Mouse (Mus musculus) G1E (cell line): Measurements from ENCODE around the gene Ccnk. TPM values are rescaled to one million over a fixed set of nuclear protein-coding genes. Genes with fewer than 3 reads are reported as not detected.

Experiments used
- ATAC-seq: 2 replicates; pipeline ENCODE4 v1.8.0; 2016; ENCODE audit warnings: mild to moderate bottlenecking; ENCODE audit not compliant: insufficient number of reproducible peaks, poor library complexity, low FRiP score, severe bottlenecking; ENCODE audit errors: extremely low read depth
- DNase-seq: peaks from one replicate; pipeline ENCODE4 v3.0.0; 2012; ENCODE audit warnings: low spot score
- H3K27me3 ChIP-seq: 2 replicates; pipeline ENCODE4 v1.6.1; 2012; ENCODE audit warnings: mild to moderate bottlenecking, low read length, inconsistent platforms; ENCODE audit not compliant: insufficient read depth
- H3K36me3 ChIP-seq: replicated peaks from 2 replicates; pipeline ENCODE3; 2012; ENCODE audit warnings: mild to moderate bottlenecking, inconsistent platforms
- H3K4me1 ChIP-seq: 2 replicates; pipeline ENCODE4 v1.6.1; 2012; ENCODE audit warnings: low read depth, low read length, inconsistent platforms, mixed read lengths; ENCODE audit not compliant: insufficient read depth
- H3K4me3 ChIP-seq: 2 replicates; pipeline ENCODE4 v1.5.1; 2012; ENCODE audit warnings: low read depth, mild to moderate bottlenecking, inconsistent platforms, low read length, moderate library complexity, mixed read lengths
- H3K9me3 ChIP-seq: replicated peaks from 2 replicates; pipeline ENCODE4 v1.6.1; 2012; ENCODE audit warnings: inconsistent platforms
- CTCF ChIP-seq: IDR thresholded peaks from 2 replicates; pipeline ENCODE4 v1.5.1; 2012; ENCODE audit warnings: low read depth, low read length, inconsistent platforms, mixed read lengths
- GATA1 ChIP-seq: IDR thresholded peaks from 2 replicates; pipeline ENCODE4 v1.6.1; 2012; ENCODE audit warnings: borderline replicate concordance, low read length, inconsistent platforms, mixed read lengths
- GATA2 ChIP-seq: IDR thresholded peaks from 2 replicates; pipeline ENCODE4 v1.6.1; 2012; ENCODE audit warnings: low read depth, low read length, inconsistent platforms, borderline replicate concordance
- POLR2AphosphoS5 ChIP-seq: IDR thresholded peaks from 2 replicates; pipeline ENCODE4 v1.6.1; 2012; ENCODE audit warnings: low read depth, low read length, inconsistent platforms; ENCODE audit not compliant: insufficient replicate concordance
- TAL1 ChIP-seq: conservative IDR thresholded peaks from 2 replicates; pipeline ENCODE4 v1.6.1; 2012; ENCODE audit warnings: low read depth, low read length, inconsistent platforms, mixed read lengths
- polyA plus RNA-seq: library from polyadenylated mRNA; stranded (reverse); fragments of >175 nt; gene quantifications from 2 replicates; pipeline ENCODE4 v1.2.3, GENCODE M21; 2012
- total RNA-seq, 2 experiments: library from RNA; stranded (forward) in 1 of 2; stranded (reverse) in 1 of 2; fragments of 200-1000 nt in 1 of 2; fragments of >200 nt in 1 of 2; fragmentation: Nextera tagmentation in 1 of 2; gene quantifications; 2 replicates each; pipeline ENCODE4 v1.2.3; 2014 to 2017

Gene Ccnk
- total and polyA plus RNA-seq, 3 experiments: 13.9 to 214 (median 206) TPM

GRCm38 (mm10) chr12:108203895-108204294, 24.5 kb downstream of the Ccnk start:
- TF ChIP-seq GATA1 (no peak), TAL1 (no peak), GATA2 (no peak), POLR2AphosphoS5 (no peak), CTCF (no peak)
- no peaks in the 10 kb centered on the region; the same call in 1 of the 2 replicates for H3K27me3 ChIP-seq
- H3K4me3 ChIP-seq: no peak overlapping the region
- no peak for DNase-seq
- peaks cover 3% of the 10 kb centered on the region; the same call in 1 of the 2 replicates for H3K4me1 ChIP-seq
- no peaks in the 10 kb centered on the region for H3K9me3 ChIP-seq
- ATAC-seq: no peak
- peaks cover 76% of the 10 kb centered on the region for H3K36me3 ChIP-seq

GRCm38 (mm10) chr12:108204978-108205377, 25.6 kb downstream of the Ccnk start:
- Histone ChIP-seq H3K4me1 (peaks cover 3% of the 10 kb centered on the region; the same call in 1 of the 2 replicates), H3K36me3 (peaks cover 65% of the 10 kb centered on the region), H3K27me3 (no peaks in the 10 kb centered on the region; the same call in 1 of the 2 replicates), H3K9me3 (peaks cover 7% of the 10 kb centered on the region), H3K4me3 (no peak overlapping the region)
- ATAC-seq (no peak), DNase-seq (no peak)
- no peak for TF ChIP-seq CTCF
- TF ChIP-seq POLR2AphosphoS5: no peak; the same call in 1 of the 2 replicates
- TF ChIP-seq GATA2: no peak
- no peak for TF ChIP-seq GATA1
- no peak for TF ChIP-seq TAL1

DNA sequence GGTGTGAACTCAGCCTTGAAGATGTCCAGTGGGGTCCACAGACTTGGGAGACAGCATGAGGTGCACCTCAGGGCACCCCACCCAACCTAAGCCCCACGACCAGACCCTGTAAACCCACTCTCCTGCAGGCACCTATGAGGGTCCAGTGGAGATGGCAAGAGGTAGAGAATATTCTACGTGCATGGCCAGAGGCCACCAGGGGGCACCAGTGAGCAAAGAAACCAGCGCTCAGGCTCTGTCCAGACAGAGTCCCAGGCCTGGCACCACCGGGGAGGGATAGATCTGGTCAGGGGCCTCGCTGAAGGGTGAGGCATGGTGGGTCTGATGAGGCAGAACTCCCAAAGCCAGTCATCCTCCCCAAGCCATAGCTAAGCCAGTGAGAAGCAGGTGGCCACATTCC, 27.3 kb downstream of the Ccnk start:
- no peaks in the 10 kb centered on the region; the same call in 1 of the 2 replicates for H3K27me3 ChIP-seq
- H3K4me1 ChIP-seq: peaks cover 3% of the 10 kb centered on the region; the same call in 1 of the 2 replicates
- DNase-seq (peak; percentile 84), ATAC-seq (peak; percentile 52; the same call in 1 of the 2 replicates)
- H3K4me3 ChIP-seq: no peak overlapping the region
- no peak for TF ChIP-seq POLR2AphosphoS5
- TF ChIP-seq GATA2: no peak
- peak; percentile 69 for TF ChIP-seq CTCF
- no peak for TF ChIP-seq GATA1
- TF ChIP-seq TAL1: no peak
- peaks cover 49% of the 10 kb centered on the region for H3K36me3 ChIP-seq
- H3K9me3 ChIP-seq: peaks cover 23% of the 10 kb centered on the region

GRCm38 (mm10) chr12:108208216-108208615, 28.8 kb downstream of the Ccnk start:
- H3K36me3 ChIP-seq: peaks cover 33% of the 10 kb centered on the region

GRCm38 (mm10) chr12:108208726-108209438, 29.5 kb downstream of the Ccnk start:
- peaks cover 26% of the 10 kb centered on the region for H3K36me3 ChIP-seq
- H3K9me3 ChIP-seq: peaks cover 43% of the 10 kb centered on the region
- H3K4me1 ChIP-seq: peaks cover 3% of the 10 kb centered on the region; the same call in 1 of the 2 replicates
- TF ChIP-seq TAL1 (no peak), CTCF (peak; percentile 77)
- DNase-seq (peak; percentile 65), ATAC-seq (0 out of 2 replicates have a peak, but pooled peaks have one; percentile 17)
- H3K27me3 ChIP-seq: no peaks in the 10 kb centered on the region; the same call in 1 of the 2 replicates
- H3K4me3 ChIP-seq: no peak overlapping the region

More at GRCm38 (mm10) chr12:108208216-108208615, 28.8 kb downstream of the Ccnk start:
- TF ChIP-seq POLR2AphosphoS5 (no peak), GATA2 (no peak), GATA1 (no peak), TAL1 (no peak), CTCF (no peak)
- H3K9me3 ChIP-seq: peaks cover 37% of the 10 kb centered on the region
- DNase-seq: no peak
- H3K4me3 ChIP-seq: no peak overlapping the region
- peaks cover 3% of the 10 kb centered on the region; the same call in 1 of the 2 replicates for H3K4me1 ChIP-seq
- ATAC-seq: no peak
- no peaks in the 10 kb centered on the region; the same call in 1 of the 2 replicates for H3K27me3 ChIP-seq

DNA sequence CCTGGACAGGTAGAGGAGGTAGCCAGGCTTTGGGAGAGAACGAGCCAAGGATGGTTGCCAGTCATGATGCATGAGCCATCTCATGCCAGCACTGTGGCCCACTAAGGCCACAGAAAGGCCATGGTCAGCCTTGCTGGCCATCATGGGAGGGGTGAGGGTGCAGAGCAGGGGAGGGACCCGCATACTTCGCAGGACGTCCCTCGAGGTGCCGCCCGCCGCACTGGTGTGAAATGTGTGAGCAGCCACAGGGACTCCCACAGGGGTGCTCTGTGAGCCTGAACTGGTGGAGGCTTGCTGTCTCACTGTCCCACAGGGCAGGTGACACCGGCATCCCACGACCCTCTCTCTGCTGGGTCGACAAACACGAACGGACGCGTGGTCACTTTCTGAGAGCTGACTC, 31.2 kb downstream of the Ccnk start:
- TF ChIP-seq GATA2 (no peak), TAL1 (no peak), POLR2AphosphoS5 (no peak), CTCF (no peak)
- H3K4me1 ChIP-seq: no peaks in the 10 kb centered on the region

More for the DNA sequence above, 31.2 kb downstream of the Ccnk start:
- H3K36me3 ChIP-seq: peaks cover 10% of the 10 kb centered on the region
- ATAC-seq (no peak), DNase-seq (no peak)
- H3K27me3 ChIP-seq: no peaks in the 10 kb centered on the region; the same call in 1 of the 2 replicates
- H3K4me3 ChIP-seq: no peak overlapping the region
- peaks cover 59% of the 10 kb centered on the region for H3K9me3 ChIP-seq
